Mouse (Mus musculus) 3T3-L1 (cell line): Measurements from ENCODE around the gene Bri3.
A peak's percentile ranks its signal among the peaks of the same experiment; 100 is the strongest.

Experiments used
- DNase-seq: peaks from one replicate; pipeline ENCODE4 v3.0.0-alpha.2; 2015; ENCODE audit warnings: low read depth, low spot score

Bri3 gene

GRCm38 (mm10) chr5:144420001-144420400 lies 175.8 kb downstream of the Bri3 start:
- no peak for DNase-seq

GRCm38 (mm10) chr5:144426697-144427096 lies 182.5 kb downstream of the Bri3 start:
- no peak for DNase-seq

- DNase-seq: no peak
Observed at GRCm38 (mm10) chr5:144427861-144428260, 183.6 kb downstream of the Bri3 start.

GRCm38 (mm10) chr5:144431481-144431880 lies 187.2 kb downstream of the Bri3 start:
- no peak for DNase-seq

- DNase-seq: no peak
Observed at GRCm38 (mm10) chr5:144439286-144440040, 195.2 kb downstream of the Bri3 start.

GRCm38 (mm10) chr5:144441831-144442271 lies 197.6 kb downstream of the Bri3 start:
- no peak for DNase-seq

GRCm38 (mm10) chr5:144446475-144447225 lies 202.4 kb downstream of the Bri3 start:
- DNase-seq: peak; percentile 10

- DNase-seq: no peak
Observed at GRCm38 (mm10) chr5:144447226-144447616, 203.0 kb downstream of the Bri3 start.

GRCm38 (mm10) chr5:144447975-144448374 lies 203.7 kb downstream of the Bri3 start:
- DNase-seq: no peak

GRCm38 (mm10) chr5:144452776-144453455 lies 208.7 kb downstream of the Bri3 start:
- DNase-seq: no peak

- DNase-seq: no peak
Observed at GRCm38 (mm10) chr5:144457623-144458287, 213.5 kb downstream of the Bri3 start.

- no peak for DNase-seq
Observed at GRCm38 (mm10) chr5:144466987-144467386, 222.8 kb downstream of the Bri3 start.

GRCm38 (mm10) chr5:144473056-144473455 lies 228.8 kb downstream of the Bri3 start:
- no peak for DNase-seq

- no peak for DNase-seq
Observed at GRCm38 (mm10) chr5:144479677-144480171, 235.5 kb downstream of the Bri3 start.

GRCm38 (mm10) chr5:144483659-144484375 lies 239.6 kb downstream of the Bri3 start:
- no peak for DNase-seq

- DNase-seq: peak; percentile 29
Observed at GRCm38 (mm10) chr5:144491308-144491707, 247.1 kb downstream of the Bri3 start.
